Mouse (Mus musculus): Measurements from ENCODE around the gene Fntb. TPM values are rescaled to one million over a fixed set of nuclear protein-coding genes. Genes with fewer than 3 reads are reported as not detected.

Fntb gene
- total RNA-seq, 2 experiments from 2014 or later, result 17.9 to 20.1 TPM

DNA sequence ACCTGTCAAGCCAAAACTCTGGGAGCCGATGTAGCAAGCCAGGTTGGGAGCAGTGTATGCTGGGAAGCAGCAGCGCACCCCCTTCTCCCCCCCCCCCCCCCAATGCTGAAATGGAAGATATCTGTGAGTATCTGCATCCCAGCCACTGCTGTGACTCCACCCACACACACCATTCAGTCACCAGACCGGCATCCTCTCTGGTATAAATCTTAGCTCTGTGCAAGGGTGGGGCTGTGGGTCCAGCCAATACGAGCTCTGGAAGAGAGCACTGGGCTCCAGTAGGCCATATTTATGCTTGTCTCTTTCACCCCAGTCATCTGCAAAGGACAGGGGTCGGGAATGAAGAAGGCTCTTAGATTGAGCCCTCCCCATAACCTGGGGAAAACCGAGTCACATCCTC lies 155.0 kb downstream of the Fntb start:
- DNase-seq, result no peak

- no peak for DNase-seq
These were observed 155.6 kb downstream of the Fntb start for GRCm38 (mm10) chr12:76920990-76921389.

DNA sequence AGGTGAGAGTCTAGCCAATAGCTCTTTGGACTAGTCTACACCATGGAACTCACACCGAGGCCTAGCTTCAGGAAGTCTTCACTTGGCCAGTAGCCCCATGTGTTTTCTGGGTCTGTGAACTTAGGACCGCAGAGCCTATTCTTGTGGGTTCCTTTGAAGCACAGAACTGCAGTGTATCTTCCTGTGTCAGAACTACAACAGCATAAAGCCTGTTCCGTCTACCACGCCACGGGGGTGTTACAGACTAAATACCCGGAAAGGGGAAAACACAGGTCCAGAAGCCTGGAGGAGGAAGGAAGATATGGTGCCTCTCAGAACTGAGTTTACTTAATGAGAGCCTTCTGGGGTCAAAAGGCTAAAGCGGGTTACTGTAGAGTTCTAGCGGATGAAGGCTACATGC lies 157.7 kb downstream of the Fntb start:
- no peak for DNase-seq

- no peak for DNase-seq
These were observed 159.7 kb downstream of the Fntb start for GRCm38 (mm10) chr12:76924904-76925604.

GRCm38 (mm10) chr12:76926338-76926945 lies 161.1 kb downstream of the Fntb start:
- no peak for DNase-seq

GRCm38 (mm10) chr12:76927012-76927411 lies 161.6 kb downstream of the Fntb start:
- DNase-seq, result no peak

DNA sequence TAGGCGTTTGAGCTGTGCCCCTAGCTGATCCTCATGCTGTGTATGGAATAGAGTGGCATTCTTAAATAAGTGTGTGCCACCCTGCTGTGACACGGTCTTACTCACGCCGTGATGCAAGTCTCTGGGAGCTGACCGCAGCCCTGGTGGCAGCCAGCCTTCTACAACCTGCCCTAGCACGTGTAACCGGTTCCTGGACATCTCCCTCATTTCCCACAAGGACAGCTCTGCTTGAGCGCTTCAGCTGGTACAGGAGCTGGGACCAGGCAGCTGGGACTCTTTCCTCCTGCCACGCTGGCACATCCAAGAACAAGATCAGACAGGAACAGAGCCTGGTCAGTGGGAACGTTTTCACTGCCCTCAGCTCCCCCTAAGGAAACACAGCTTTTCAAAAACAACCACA lies 162.2 kb downstream of the Fntb start:
- no peak for DNase-seq

- DNase-seq, result no peak
These were observed 164.8 kb downstream of the Fntb start for GRCm38 (mm10) chr12:76930177-76930576.

DNA sequence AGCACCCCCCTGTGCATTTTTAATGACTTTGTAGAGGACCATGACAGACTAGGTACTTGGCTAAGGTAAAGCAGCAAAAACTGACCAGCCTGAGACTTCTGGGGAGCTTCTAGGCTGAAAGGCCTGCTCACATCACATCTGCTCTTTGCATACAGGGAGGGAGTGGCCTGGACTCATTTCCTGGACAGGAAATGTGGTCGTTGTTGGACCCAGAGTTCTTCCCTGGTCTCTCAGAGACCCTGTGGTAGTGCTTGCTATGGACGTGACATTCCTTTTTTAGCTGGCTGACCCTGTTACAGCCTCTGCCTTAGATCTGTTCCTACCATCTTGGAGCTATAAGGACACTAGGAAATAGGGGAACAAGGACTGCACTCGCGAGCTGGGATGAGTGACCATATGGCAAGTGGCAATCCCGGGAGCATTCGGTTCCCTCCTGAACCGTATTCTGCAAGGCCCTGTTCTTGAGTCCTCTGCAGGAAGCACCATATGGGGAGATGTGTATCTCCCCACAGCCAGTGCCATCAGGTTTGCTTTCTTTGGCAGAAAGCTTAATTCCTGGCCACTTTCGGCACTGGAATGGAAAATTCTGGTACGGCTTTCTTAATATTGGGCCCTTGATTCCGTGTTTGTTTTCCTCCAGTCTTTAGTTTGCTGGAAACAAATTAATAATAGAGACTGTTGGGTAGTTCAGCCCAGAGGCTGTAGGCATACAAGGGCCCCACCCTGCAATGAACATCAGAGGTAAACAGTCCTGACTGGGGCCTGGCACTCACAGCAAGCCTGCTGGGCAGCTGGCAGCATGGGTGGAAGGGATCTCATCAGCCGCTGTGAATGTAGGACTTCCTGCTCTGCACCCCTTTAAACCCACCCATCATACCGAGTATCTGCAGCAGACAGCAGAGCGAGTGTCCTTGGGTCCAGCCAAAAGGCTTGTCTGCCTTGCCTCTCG lies 166.6 kb downstream of the Fntb start:
- no peak for DNase-seq

DNA sequence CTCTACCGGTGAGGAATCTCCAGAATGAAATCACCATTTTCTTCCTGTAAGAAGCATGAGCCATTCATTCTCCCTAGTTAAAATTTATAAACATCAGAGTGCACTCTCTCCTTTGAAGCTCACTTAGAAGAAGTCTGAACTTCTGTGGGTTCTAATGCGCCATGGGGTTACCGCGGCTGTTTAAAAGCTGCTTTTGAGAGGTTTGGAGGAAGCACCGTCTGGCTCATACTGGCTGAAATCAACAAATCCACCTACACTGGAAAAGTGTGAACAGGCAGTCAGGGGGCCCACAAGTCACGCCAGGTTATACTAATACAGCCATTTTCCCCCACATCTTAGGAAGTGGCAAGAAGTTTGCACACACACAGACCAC lies 167.3 kb downstream of the Fntb start:
- DNase-seq, result no peak

DNA sequence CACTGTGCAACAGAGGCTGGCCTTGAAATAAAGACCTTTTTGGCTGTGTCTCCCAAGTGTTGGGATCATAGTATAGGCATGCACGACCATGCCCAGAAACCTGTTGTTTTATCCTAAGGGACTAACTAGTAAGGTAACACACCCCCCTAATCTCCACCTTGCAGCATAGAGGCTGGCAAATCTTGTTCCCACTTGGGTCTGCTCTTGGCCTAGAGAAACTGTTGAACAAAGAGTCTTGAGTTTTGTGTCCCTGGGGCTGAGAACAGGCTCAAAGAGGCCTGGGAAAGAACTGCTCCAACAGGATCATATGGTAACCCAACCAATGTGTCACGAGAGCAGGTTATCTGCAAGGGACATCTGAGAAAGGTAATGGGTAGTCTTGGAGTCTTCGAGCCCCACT lies 169.0 kb downstream of the Fntb start:
- DNase-seq, result no peak

DNA sequence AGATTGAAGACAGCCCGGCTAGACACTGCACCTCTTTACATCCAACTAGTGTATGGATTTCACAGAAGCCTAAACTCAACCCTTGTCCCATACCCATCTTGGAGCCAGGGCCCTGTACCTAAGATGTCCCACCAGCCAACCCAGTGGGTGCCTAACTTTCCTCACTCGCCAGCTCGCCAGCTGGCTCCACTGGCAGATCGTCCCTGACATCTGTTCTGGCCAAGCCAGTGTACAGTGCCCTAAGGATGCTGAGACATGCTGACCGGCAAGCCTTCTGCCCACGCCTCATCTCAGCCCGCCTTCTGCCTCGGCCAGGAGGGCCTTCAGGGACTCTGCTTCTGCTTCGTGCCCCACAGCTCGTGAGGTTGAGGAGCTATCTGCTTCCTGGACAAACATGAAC lies 170.8 kb downstream of the Fntb start:
- DNase-seq, result no peak

DNA sequence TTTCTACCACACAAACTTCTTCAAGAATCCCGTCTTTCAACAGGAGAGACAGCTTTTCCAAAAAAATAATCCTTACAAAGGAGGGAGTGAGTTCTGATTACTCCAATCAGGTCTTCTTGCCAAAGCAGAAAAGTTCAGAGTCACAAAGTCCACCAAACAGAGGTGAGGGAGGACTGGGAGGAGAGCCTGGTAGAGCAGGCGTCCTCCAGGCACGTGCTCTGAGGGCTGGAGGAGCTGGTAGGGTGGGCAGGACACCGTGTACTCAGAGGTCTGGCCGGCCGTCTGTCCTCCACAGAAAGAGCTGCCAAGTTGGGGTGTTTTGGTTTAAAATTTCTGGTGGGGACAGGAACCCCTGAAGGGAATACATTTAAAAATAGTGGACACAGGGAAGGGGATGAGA lies 172.6 kb downstream of the Fntb start:
- DNase-seq, result no peak

DNA sequence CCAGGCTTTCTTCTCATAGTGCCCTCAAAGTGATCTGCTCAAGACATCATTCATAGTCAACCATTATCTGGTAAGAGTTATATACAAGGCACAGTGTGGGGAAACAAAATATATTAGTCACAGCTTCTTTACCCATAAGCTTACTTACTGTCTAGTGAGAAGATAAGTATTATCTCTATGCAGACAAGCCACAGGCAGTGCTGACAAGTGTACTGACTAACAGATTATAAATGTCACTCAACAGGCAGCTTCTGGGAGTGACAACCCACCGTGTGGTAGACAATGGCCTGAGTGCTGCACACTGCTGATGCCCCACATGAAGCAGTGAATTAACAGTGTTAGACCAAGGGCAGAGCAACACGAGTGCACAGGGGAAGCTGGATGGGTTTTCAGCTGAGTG lies 176.1 kb downstream of the Fntb start:
- DNase-seq, result no peak

- DNase-seq, result no peak
These were observed 177.1 kb downstream of the Fntb start for GRCm38 (mm10) chr12:76942476-76942875.

GRCm38 (mm10) chr12:76943046-76943445 lies 177.7 kb downstream of the Fntb start:
- DNase-seq, result no peak

DNA sequence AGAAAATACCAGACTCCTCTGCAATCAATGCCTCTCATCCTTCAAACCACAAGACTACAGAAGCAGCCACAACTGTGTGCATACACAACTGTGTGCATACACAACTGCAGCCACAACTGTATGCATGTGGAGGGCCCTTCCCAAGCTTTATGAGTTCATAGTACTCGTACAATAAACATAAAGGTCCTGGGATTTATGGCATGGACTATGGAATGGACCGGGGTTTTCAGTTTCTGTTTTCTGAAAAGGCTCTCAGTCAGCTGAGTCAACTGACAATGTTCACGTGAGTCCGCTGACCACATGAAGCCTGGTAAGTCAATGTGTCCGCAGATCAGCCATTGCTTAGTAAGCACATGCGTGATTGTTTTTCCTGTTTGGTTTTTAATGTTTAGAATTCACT lies 178.1 kb downstream of the Fntb start:
- no peak for DNase-seq

DNA sequence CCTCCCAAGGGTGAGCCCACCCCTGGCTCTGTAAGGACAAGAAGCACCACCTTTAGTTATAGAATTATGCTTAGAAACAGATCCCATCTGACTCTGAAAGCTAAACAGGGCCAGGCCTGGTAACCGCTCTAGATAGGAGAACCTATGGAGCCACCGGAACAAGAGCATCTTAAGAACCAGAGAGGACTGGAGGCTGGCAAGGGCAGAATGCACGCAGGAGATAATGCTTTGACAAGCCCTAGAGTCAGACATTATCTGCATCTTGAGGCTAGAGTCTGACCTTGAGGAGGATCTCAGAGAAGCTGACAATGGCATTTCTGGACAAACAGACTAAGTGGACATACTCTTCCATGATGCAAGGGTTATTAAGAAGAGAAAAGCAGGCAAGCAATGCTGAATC lies 182.1 kb downstream of the Fntb start:
- DNase-seq, result no peak

GRCm38 (mm10) chr12:76948185-76948584 lies 182.8 kb downstream of the Fntb start:
- no peak for DNase-seq

- no peak for DNase-seq
These were observed 183.4 kb downstream of the Fntb start for GRCm38 (mm10) chr12:76948781-76949180.

GRCm38 (mm10) chr12:76950330-76950729 lies 184.9 kb downstream of the Fntb start:
- DNase-seq, result no peak

DNA sequence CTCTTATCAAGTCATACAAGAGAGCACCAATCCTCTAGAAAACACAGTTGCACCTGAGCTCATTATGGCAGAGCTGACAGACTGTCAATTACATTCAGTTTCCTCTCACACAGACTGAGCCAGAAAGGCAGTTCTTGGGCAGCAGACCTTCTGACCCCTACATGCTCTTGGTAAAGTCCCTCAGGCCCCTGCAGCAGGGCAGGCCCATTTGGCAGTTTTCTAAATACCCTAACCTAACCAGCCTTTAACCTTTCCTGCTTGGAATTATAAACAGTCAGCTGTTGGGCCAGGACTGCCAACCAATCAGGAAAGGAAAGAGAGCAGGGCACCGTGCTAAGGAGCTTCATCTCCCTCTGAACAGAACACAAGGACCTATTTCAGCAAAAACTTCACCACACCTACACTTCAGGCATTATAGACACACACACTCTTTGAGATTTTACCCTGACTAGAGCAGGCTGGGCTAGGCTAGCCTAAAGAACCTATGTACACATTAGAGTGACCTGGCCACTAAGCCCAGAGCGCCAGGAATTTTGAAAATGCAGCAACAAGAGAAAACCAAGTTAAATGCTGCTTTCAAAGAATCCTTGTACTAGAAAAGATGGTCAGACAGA lies 188.5 kb downstream of the Fntb start:
- DNase-seq, result no peak
